Mouse (Mus musculus) Patski (cell line): ENCODE results near the gene Ppara. TPM values are rescaled to one million over a fixed set of nuclear protein-coding genes. Genes with fewer than 3 reads are reported as not detected.

Experiments used
- ATAC-seq: fragments of 100-300 bp; one replicate; pipeline ENCODE4 v1.8.0; 2021
- CTCF ChIA-PET: fragments of 350-600 bp; sonication (Branson Sonifier 250); formaldehyde crosslinking; loops from one replicate; lab custom pipeline; 2022; ENCODE audit warnings: inconsistent platforms; lab: Charles Lee
- POLR2A ChIA-PET: fragments of 350-600 bp; sonication (Branson Sonifier 250); formaldehyde crosslinking; loops from one replicate; lab custom pipeline; 2022; ENCODE audit warnings: antibody characterized with exemption, inconsistent platforms; lab: Charles Lee
- DNase-seq: peaks from one replicate; pipeline ENCODE4 v3.0.0-alpha.2; 2011; ENCODE audit warnings: low read depth, low spot score
- H3K27me3 ChIP-seq: fragments of 371-371 bp; one replicate; pipeline ENCODE4 v1.5.1; 2021
- CTCF ChIP-seq: fragments of 100-300 bp; IDR thresholded peaks from one replicate; pipeline ENCODE4 v1.5.1; 2021
- in situ Hi-C: fragments of 300-500 bp; cut with MboI; formaldehyde crosslinking; loops from 3 replicates; pipeline ENCODE4 v1.11.1; 2018; ENCODE audit warnings: low pct_unique_long_range_greater_than_20kb, mixed read lengths
- polyA plus RNA-seq: library from polyadenylated mRNA; unstranded; gene quantifications from one replicate; pipeline ENCODE4 v1.2.3, GENCODE M21; 2021

The Ppara gene
- polyA plus RNA-seq, 1 experiment from 2014 or later, result 4.7 TPM

GRCm38 (mm10) chr15:85735063-85735835, 466 bp downstream of the Ppara start:
- in situ Hi-C loops, result no loop called here
- DNase-seq (peak; percentile 37), ATAC-seq (peak; percentile 97)
- H3K27me3 ChIP-seq, result no peaks in the 10 kb centered on the region
- ChIA-PET POLR2A (interaction anchor here (1.5 to 1.7 kb wide), 2 partner anchors 11 to 13 kb away, joined by 4 read pairs; no protein-coding TSS in a partner anchor), CTCF (interaction anchor here (1.0 kb wide), 1 partner anchor 143 kb away, joined by 3 read pairs; no protein-coding TSS in a partner anchor)
- TF ChIP-seq CTCF, result no peak

DNA sequence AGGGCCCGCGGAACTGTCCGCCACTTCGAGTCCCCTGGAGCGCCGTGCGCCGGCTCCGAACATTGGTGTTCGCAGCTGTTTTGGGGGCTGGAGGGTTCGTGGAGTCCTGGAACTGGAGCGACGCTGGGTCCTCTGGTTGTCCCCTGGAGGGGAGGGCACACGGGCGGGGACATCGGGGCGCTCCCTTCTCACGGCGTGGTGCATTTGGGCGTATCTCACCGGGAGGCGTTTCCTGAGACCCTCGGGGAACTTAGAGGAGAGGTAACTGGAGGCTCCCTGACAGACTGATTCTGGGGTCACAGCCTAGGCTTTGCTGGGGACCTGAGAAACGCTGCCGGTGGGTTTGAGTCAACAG, 1.0 kb downstream of the Ppara start:
- no peak for TF ChIP-seq CTCF
- H3K27me3 ChIP-seq, result no peaks in the 10 kb centered on the region
- DNase-seq (no peak), ATAC-seq (no peak)
- in situ Hi-C loops, result no loop called here
- CTCF ChIA-PET, result no interaction called here
- POLR2A ChIA-PET, result no interaction called here

DNA sequence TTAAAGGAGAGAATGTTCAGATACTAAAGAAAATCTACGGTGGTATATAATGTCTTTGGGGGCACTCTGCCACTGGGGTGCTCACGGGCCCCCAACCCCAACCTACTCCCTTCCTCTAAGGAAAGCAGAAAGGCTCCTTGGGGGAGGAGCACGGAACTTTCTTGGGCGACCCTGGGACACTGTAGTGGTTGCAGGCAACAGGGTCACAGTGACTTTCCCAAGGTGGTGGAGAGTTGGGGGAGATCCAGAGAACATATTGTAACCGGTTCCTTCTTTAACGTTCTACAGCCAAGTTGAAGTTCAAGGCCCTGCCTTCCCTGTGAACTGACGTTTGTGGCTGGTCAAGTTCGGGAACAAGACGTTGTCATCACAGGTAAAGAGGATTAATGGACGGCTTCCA, 1.7 kb downstream of the Ppara start:
- in situ Hi-C loops, result no loop called here

GRCm38 (mm10) chr15:85738416-85738815, 3.6 kb downstream of the Ppara start:
- no peak for TF ChIP-seq CTCF
- ChIA-PET CTCF (no interaction called here), POLR2A (no interaction called here)
- DNase-seq (no peak), ATAC-seq (no peak)
- no peaks in the 10 kb centered on the region for H3K27me3 ChIP-seq
- in situ Hi-C loops, result no loop called here

More for the DNA sequence above, 1.7 kb downstream of the Ppara start:
- ATAC-seq (no peak), DNase-seq (no peak)
- ChIA-PET CTCF (no interaction called here), POLR2A (no interaction called here)
- no peaks in the 10 kb centered on the region for H3K27me3 ChIP-seq
- TF ChIP-seq CTCF, result no peak

DNA sequence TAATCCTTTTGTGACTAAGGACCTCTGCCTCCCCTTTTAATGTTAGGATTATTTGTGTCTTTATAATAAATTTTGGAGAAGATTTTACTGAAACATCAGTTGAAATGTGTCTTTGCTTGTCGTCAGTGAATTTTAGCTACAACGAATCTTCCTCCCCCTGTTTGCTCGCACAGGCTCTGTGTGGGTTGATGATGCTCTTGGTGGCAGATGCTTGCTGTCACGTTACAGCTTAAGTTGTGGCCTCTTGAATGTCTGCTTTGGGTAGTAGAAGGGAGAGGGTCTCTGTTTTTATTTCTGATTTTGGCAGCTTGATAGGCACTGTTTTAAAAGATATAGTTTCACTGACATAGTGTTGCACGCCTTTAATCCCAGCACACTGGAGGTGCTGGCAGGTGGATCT, 4.2 kb downstream of the Ppara start:
- TF ChIP-seq CTCF, result no peak
- ChIA-PET POLR2A (no interaction called here), CTCF (no interaction called here)
- in situ Hi-C loops, result no loop called here
- DNase-seq (no peak), ATAC-seq (no peak)
- H3K27me3 ChIP-seq, result no peaks in the 10 kb centered on the region

- DNase-seq, result no peak
- in situ Hi-C loops, result no loop called here
- CTCF ChIA-PET, result no interaction called here
- H3K27me3 ChIP-seq, result no peaks in the 10 kb centered on the region
- TF ChIP-seq CTCF, result no peak
- POLR2A ChIA-PET, result no interaction called here
- ATAC-seq, result no peak
Measured at GRCm38 (mm10) chr15:85742608-85743007, 7.8 kb downstream of the Ppara start.

GRCm38 (mm10) chr15:85743946-85744345, 9.2 kb downstream of the Ppara start:
- H3K27me3 ChIP-seq, result no peaks in the 10 kb centered on the region

DNA sequence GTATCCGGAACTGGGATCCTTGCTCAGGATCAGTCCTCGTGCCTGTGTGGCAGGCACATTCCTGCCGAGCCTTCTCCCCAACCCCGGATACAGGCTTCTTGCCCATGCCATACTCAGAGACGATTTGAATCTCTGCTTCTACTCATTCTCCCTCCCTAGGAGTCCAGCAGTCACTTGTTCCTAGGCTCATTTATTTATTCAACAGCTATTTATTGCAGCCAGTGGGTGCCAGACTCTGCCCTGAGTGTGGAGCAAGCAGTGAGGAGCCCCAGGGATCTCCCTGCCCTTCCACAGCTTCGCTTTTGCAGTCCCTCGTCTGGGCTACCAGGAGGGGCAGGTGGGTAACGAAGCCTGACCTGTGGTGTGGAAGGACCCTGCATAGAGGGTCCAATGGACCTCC, 11.4 kb downstream of the Ppara start:
- DNase-seq (no peak), ATAC-seq (no peak)
- ChIA-PET POLR2A (no interaction called here), CTCF (no interaction called here)
- TF ChIP-seq CTCF, result no peak
- H3K27me3 ChIP-seq, result no peaks in the 10 kb centered on the region
- in situ Hi-C loops, result no loop called here

More at GRCm38 (mm10) chr15:85743946-85744345, 9.2 kb downstream of the Ppara start:
- ATAC-seq (no peak), DNase-seq (no peak)
- CTCF ChIA-PET, result no interaction called here
- in situ Hi-C loops, result no loop called here
- TF ChIP-seq CTCF, result no peak
- POLR2A ChIA-PET, result interaction anchor here (1.2 kb wide), 1 partner anchor 10 kb away, joined by 3 read pairs; no protein-coding TSS in a partner anchor

- TF ChIP-seq CTCF, result no peak
- in situ Hi-C loops, result no loop called here
- ChIA-PET POLR2A (no interaction called here), CTCF (no interaction called here)
- DNase-seq (no peak), ATAC-seq (no peak)
- H3K27me3 ChIP-seq, result no peaks in the 10 kb centered on the region
Measured at GRCm38 (mm10) chr15:85746671-85747070, 11.9 kb downstream of the Ppara start.

- CTCF ChIA-PET, result no interaction called here
- in situ Hi-C loops, result no loop called here
- no peak for ATAC-seq
Measured at GRCm38 (mm10) chr15:85747951-85748350, 13.2 kb downstream of the Ppara start.

GRCm38 (mm10) chr15:85748466-85748865, 13.7 kb downstream of the Ppara start:
- ChIA-PET CTCF (no interaction called here), POLR2A (interaction anchor here (0.7 kb wide), 1 partner anchor 146 kb away, joined by 3 read pairs; no protein-coding TSS in a partner anchor)
- TF ChIP-seq CTCF, result no peak
- in situ Hi-C loops, result no loop called here
- DNase-seq (no peak), ATAC-seq (no peak)
- no peaks in the 10 kb centered on the region for H3K27me3 ChIP-seq

More at GRCm38 (mm10) chr15:85747951-85748350, 13.2 kb downstream of the Ppara start:
- POLR2A ChIA-PET, result interaction anchor here (0.7 kb wide), 1 partner anchor 145 kb away, joined by 3 read pairs; no protein-coding TSS in a partner anchor
- DNase-seq, result no peak
- no peak for TF ChIP-seq CTCF
- H3K27me3 ChIP-seq, result no peaks in the 10 kb centered on the region
